Mouse (Mus musculus): Measurements from ENCODE around the gene Fbp1. TPM values are rescaled to one million over a fixed set of nuclear protein-coding genes. Genes with fewer than 3 reads are reported as not detected.
"Not testable (repeated sequence)": the region's sequence is repeated elsewhere in the genome, so short reads cannot be mapped to it uniquely, and the experiment has no call there.

Fbp1 gene
- polyA plus RNA-seq, 1 experiment from 2014 or later = not detected

- no peaks in the 10 kb centered on the region for H3K9me3 ChIP-seq (ENCODE audit: control insufficient read depth, low read length)
- no peak overlapping the region for H3K9ac ChIP-seq (replicated peaks; ENCODE audit: low read length)
- no peaks in the 10 kb centered on the region for H3K27me3 ChIP-seq (ENCODE audit: control insufficient read depth, insufficient read depth, low read length)
- no peak overlapping the region for H3K4me3 ChIP-seq (replicated peaks; ENCODE audit: low read depth, low read length)
- no peak overlapping the region for H3K27ac ChIP-seq (replicated peaks; ENCODE audit: low read depth, low read length)
- WGBS = 86% methylated on average over 3 of the region's 3 CpGs
- H3K4me2 ChIP-seq (ENCODE audit: low read length) = no peak overlapping the region
- DNase-seq = no peak
- H3K36me3 ChIP-seq (ENCODE audit: control insufficient read depth, insufficient read depth, low read length) = no peaks in the 10 kb centered on the region
- no peaks in the 10 kb centered on the region for H3K4me1 ChIP-seq (ENCODE audit: control insufficient read depth, insufficient read depth, low read length)
- ATAC-seq (ENCODE audit: low FRiP score, low TSS enrichment) = no peak
Observed at GRCm38 (mm10) chr13:62862875-62863274, 25.2 kb downstream of the Fbp1 start.

GRCm38 (mm10) chr13:62860068-62860467 lies 28.0 kb downstream of the Fbp1 start:
- WGBS = 86% methylated on average over 4 of the region's 4 CpGs
- no peaks in the 10 kb centered on the region for H3K36me3 ChIP-seq (ENCODE audit: control insufficient read depth, insufficient read depth, low read length)
- no peak overlapping the region for H3K4me3 ChIP-seq (replicated peaks; ENCODE audit: low read depth, low read length)
- no peak for DNase-seq
- no peaks in the 10 kb centered on the region for H3K27me3 ChIP-seq (ENCODE audit: control insufficient read depth, insufficient read depth, low read length)
- no peak overlapping the region for H3K4me2 ChIP-seq (ENCODE audit: low read length)
- ATAC-seq (ENCODE audit: low FRiP score, low TSS enrichment) = no peak
- no peaks in the 10 kb centered on the region for H3K4me1 ChIP-seq (ENCODE audit: control insufficient read depth, insufficient read depth, low read length)
- no peak overlapping the region for H3K27ac ChIP-seq (replicated peaks; ENCODE audit: low read depth, low read length)
- no peak overlapping the region for H3K9ac ChIP-seq (replicated peaks; ENCODE audit: low read length)
- H3K9me3 ChIP-seq (ENCODE audit: control insufficient read depth, low read length) = no peaks in the 10 kb centered on the region

GRCm38 (mm10) chr13:62859251-62859650 lies 28.8 kb downstream of the Fbp1 start:
- not testable (repeated sequence) for H3K36me3 ChIP-seq (ENCODE audit: control insufficient read depth, insufficient read depth, low read length); H3K4me3 ChIP-seq (replicated peaks; ENCODE audit: low read depth, low read length); H3K9ac ChIP-seq (replicated peaks; ENCODE audit: low read length); H3K4me1 ChIP-seq (ENCODE audit: control insufficient read depth, insufficient read depth, low read length); H3K9me3 ChIP-seq (ENCODE audit: control insufficient read depth, low read length); ATAC-seq (ENCODE audit: low FRiP score, low TSS enrichment); DNase-seq; H3K4me2 ChIP-seq (ENCODE audit: low read length); H3K27me3 ChIP-seq (ENCODE audit: control insufficient read depth, insufficient read depth, low read length); H3K27ac ChIP-seq (replicated peaks; ENCODE audit: low read depth, low read length)
- 89% methylated on average over 10 of the region's 10 CpGs for WGBS

- no peak within 1 kb of the TSS for H3K9ac ChIP-seq (replicated peaks; ENCODE audit: low read length)
- no peak for ATAC-seq (ENCODE audit: low FRiP score, low TSS enrichment)
- H3K27ac ChIP-seq (replicated peaks; ENCODE audit: low read depth, low read length) = no peak within 1 kb of the TSS
- no peaks in the 10 kb centered on the region for H3K4me1 ChIP-seq (ENCODE audit: control insufficient read depth, insufficient read depth, low read length)
- H3K27me3 ChIP-seq (ENCODE audit: control insufficient read depth, insufficient read depth, low read length) = no peaks in the 10 kb centered on the region
- no peak within 1 kb of the TSS for H3K4me2 ChIP-seq (ENCODE audit: low read length)
- WGBS = 73% methylated on average over 21 of the region's 21 CpGs
- H3K4me3 ChIP-seq (replicated peaks; ENCODE audit: low read depth, low read length) = no peak within 1 kb of the TSS
- no peak for DNase-seq
- no peaks in the 10 kb centered on the region for H3K36me3 ChIP-seq (ENCODE audit: control insufficient read depth, insufficient read depth, low read length)
- no peaks in the 10 kb centered on the region for H3K9me3 ChIP-seq (ENCODE audit: control insufficient read depth, low read length)
Observed at GRCm38 (mm10) chr13:62857941-62858915, 29.9 kb downstream of the Fbp1 start, which contains the start of gene Fbp2. TSS of gene Fbp2 (minus strand) at chr13:62858422.

GRCm38 (mm10) chr13:62856850-62857249 lies 31.2 kb downstream of the Fbp1 start:
- H3K27ac ChIP-seq (replicated peaks; ENCODE audit: low read depth, low read length) = no peak overlapping the region
- DNase-seq (no peak), ATAC-seq (ENCODE audit: low FRiP score, low TSS enrichment) (no peak)
- H3K9me3 ChIP-seq (ENCODE audit: control insufficient read depth, low read length) = no peaks in the 10 kb centered on the region
- 89% methylated on average over 14 of the region's 14 CpGs for WGBS
- H3K36me3 ChIP-seq (ENCODE audit: control insufficient read depth, insufficient read depth, low read length) = no peaks in the 10 kb centered on the region
- H3K9ac ChIP-seq (replicated peaks; ENCODE audit: low read length) = no peak overlapping the region
- H3K4me3 ChIP-seq (replicated peaks; ENCODE audit: low read depth, low read length) = no peak overlapping the region
- no peaks in the 10 kb centered on the region for H3K27me3 ChIP-seq (ENCODE audit: control insufficient read depth, insufficient read depth, low read length)
- H3K4me1 ChIP-seq (ENCODE audit: control insufficient read depth, insufficient read depth, low read length) = no peaks in the 10 kb centered on the region
- H3K4me2 ChIP-seq (ENCODE audit: low read length) = no peak overlapping the region

- Histone ChIP-seq H3K9ac (replicated peaks; ENCODE audit: low read length) (peak overlapping the region; percentile 28; the same call in 1 of the 2 replicates), H3K4me3 (replicated peaks; ENCODE audit: low read depth, low read length) (peak overlapping the region; percentile 37), H3K4me1 (ENCODE audit: control insufficient read depth, insufficient read depth, low read length) (no peaks in the 10 kb centered on the region), H3K27me3 (ENCODE audit: control insufficient read depth, insufficient read depth, low read length) (no peaks in the 10 kb centered on the region), H3K27ac (replicated peaks; ENCODE audit: low read depth, low read length) (no peak overlapping the region), H3K9me3 (ENCODE audit: control insufficient read depth, low read length) (no peaks in the 10 kb centered on the region), H3K36me3 (ENCODE audit: control insufficient read depth, insufficient read depth, low read length) (no peaks in the 10 kb centered on the region), H3K4me2 (ENCODE audit: low read length) (peak overlapping the region; percentile 59)
- DNase-seq (peak; percentile 91), ATAC-seq (ENCODE audit: low FRiP score, low TSS enrichment) (peak; percentile 90)
- 5% methylated on average over 5 of the region's 5 CpGs for WGBS
Observed at GRCm38 (mm10) chr13:62856305-62856675, 31.8 kb downstream of the Fbp1 start.

GRCm38 (mm10) chr13:62855396-62856304 lies 32.4 kb downstream of the Fbp1 start:
- Histone ChIP-seq H3K27ac (replicated peaks; ENCODE audit: low read depth, low read length) (no peak overlapping the region), H3K27me3 (ENCODE audit: control insufficient read depth, insufficient read depth, low read length) (no peaks in the 10 kb centered on the region), H3K4me3 (replicated peaks; ENCODE audit: low read depth, low read length) (peak overlapping the region; percentile 37), H3K9me3 (ENCODE audit: control insufficient read depth, low read length) (no peaks in the 10 kb centered on the region), H3K9ac (replicated peaks; ENCODE audit: low read length) (peak overlapping the region; percentile 28; the same call in 1 of the 2 replicates), H3K36me3 (ENCODE audit: control insufficient read depth, insufficient read depth, low read length) (no peaks in the 10 kb centered on the region), H3K4me2 (ENCODE audit: low read length) (peak overlapping the region; percentile 59), H3K4me1 (ENCODE audit: control insufficient read depth, insufficient read depth, low read length) (no peaks in the 10 kb centered on the region)
- DNase-seq (no peak), ATAC-seq (ENCODE audit: low FRiP score, low TSS enrichment) (peak; percentile 5)
- 37% methylated on average over 25 of the region's 25 CpGs for WGBS

GRCm38 (mm10) chr13:62854666-62855065 lies 33.4 kb downstream of the Fbp1 start:
- Histone ChIP-seq H3K4me1 (ENCODE audit: control insufficient read depth, insufficient read depth, low read length) (no peaks in the 10 kb centered on the region), H3K9me3 (ENCODE audit: control insufficient read depth, low read length) (no peaks in the 10 kb centered on the region), H3K4me2 (ENCODE audit: low read length) (peak overlapping the region; percentile 24), H3K9ac (replicated peaks; ENCODE audit: low read length) (no peak overlapping the region), H3K27ac (replicated peaks; ENCODE audit: low read depth, low read length) (no peak overlapping the region), H3K36me3 (ENCODE audit: control insufficient read depth, insufficient read depth, low read length) (no peaks in the 10 kb centered on the region), H3K4me3 (replicated peaks; ENCODE audit: low read depth, low read length) (no peak overlapping the region), H3K27me3 (ENCODE audit: control insufficient read depth, insufficient read depth, low read length) (no peaks in the 10 kb centered on the region)
- ATAC-seq (ENCODE audit: low FRiP score, low TSS enrichment) = no peak
- peak; percentile 77 for DNase-seq
- WGBS = 10% methylated on average over 15 of the region's 15 CpGs
